Mouse (Mus musculus) limb, embryonic 15.5 days (tissue): ENCODE data around the gene Cpne7. TPM values are rescaled to one million over a fixed set of nuclear protein-coding genes. Genes with fewer than 3 reads are reported as not detected.
"Not testable (repeated sequence)": the region's sequence is repeated elsewhere in the genome, so short reads cannot be mapped to it uniquely, and the experiment has no call there.

Experiments
- ATAC-seq: fragments of 200-750 bp; cut with Nextera tagmentation; 2 replicates; pipeline ENCODE4 v1.8.0; 2017; ENCODE audit warnings: low read depth, moderate TSS enrichment; ENCODE audit not compliant: insufficient number of reproducible peaks, low FRiP score, low TSS enrichment
- H3K27ac ChIP-seq: fragments of 300-500 bp; sonication (generic); 2 replicates; pipeline ENCODE4 v1.5.1; 2015; ENCODE audit warnings: moderate library complexity, mild to moderate bottlenecking, inconsistent platforms
- H3K27me3 ChIP-seq: fragments of 300-500 bp; sonication (generic); 2 replicates; pipeline ENCODE4 v1.6.1; 2015; ENCODE audit warnings: inconsistent platforms
- H3K36me3 ChIP-seq: fragments of 300-500 bp; sonication (generic); 2 replicates; pipeline ENCODE4 v1.6.1; 2015; ENCODE audit warnings: inconsistent platforms
- H3K4me1 ChIP-seq: fragments of 300-500 bp; sonication (generic); 2 replicates; pipeline ENCODE4 v1.6.1; 2015; ENCODE audit warnings: inconsistent platforms
- H3K4me2 ChIP-seq: fragments of 300-500 bp; sonication (generic); 2 replicates; pipeline ENCODE4 v1.6.1; 2015; ENCODE audit warnings: mild to moderate bottlenecking, inconsistent platforms
- H3K4me3 ChIP-seq: fragments of 300-500 bp; sonication (generic); 2 replicates; pipeline ENCODE4 v1.5.1; 2015; ENCODE audit warnings: mild to moderate bottlenecking, inconsistent platforms
- H3K9ac ChIP-seq: fragments of 300-500 bp; sonication (generic); 2 replicates; pipeline ENCODE4 v1.6.1; 2015; ENCODE audit warnings: inconsistent platforms
- H3K9me3 ChIP-seq: fragments of 300-500 bp; sonication (generic); 2 replicates; pipeline ENCODE4 v1.6.1; 2016; ENCODE audit warnings: inconsistent platforms
- WGBS: fragments of 180-500 bp; shearing (Covaris S2); methylation state at CpG from one replicate; pipeline ENCODE4 v1.1.7; 2015; 5-methylcytosine and 5-hydroxymethylcytosine counted together
- polyA plus RNA-seq: library from polyadenylated mRNA; unstranded; fragments of >200 nt; fragmentation: Nextera tagmentation; extraction: Ambion mirVana; gene quantifications from 2 replicates; pipeline ENCODE4 v1.2.1, GENCODE M21; 2015

Gene Cpne7
- polyA plus RNA-seq, 1 experiment from 2014 or later = 0.84 TPM

DNA sequence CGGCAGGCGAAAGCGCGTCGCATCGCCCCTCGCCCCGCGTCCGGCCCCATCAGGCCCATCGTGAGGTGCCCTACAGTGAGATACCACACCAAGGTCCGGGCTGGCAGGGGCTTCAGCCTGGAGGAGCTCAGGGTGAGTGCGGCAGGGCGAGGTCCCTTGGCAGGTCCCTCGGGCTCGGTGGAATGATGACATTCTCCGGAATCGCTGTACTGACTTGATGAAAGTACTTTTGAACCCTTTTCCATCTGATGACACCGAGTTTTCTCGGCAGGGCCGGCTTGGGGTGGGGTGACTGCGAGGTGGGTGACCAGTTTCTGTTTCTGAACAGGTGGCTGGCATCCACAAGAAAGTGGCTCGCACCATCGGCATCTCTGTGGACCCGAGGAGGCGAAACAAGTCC lies 14.3 kb upstream of the Cpne7 start:
- Histone ChIP-seq H3K27ac (peak overlapping the region; percentile 96), H3K4me2 (peak overlapping the region; percentile 81), H3K9ac (peak overlapping the region; percentile 90), H3K4me3 (peak overlapping the region; percentile 67), H3K36me3 (peaks cover 35% of the 10 kb centered on the region), H3K4me1 (peaks cover 17% of the 10 kb centered on the region)
- ATAC-seq, H3K9me3 ChIP-seq, H3K27me3 ChIP-seq: not testable (repeated sequence)
- 6% methylated on average over 26 of the region's 26 CpGs for WGBS

DNA sequence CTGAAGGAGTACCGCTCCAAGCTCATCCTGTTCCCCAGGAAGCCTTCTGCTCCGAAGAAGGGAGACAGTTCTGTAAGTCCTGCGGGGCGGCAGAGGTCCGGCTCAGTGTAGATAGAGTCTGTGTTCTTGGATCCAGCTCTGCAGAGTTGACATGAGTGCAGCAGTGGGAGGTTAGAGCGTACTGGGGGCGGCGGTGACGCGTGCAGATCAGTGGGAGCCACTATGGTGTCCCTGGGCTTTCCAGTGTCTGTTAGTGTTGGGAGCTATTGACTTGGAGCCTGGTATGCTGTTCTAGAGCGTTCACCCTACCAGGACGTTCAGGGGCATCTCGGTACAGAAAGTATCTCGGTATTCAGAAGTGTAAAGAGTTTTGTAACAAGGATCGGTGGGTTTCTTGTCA lies 13.9 kb upstream of the Cpne7 start:
- H3K4me2 ChIP-seq = peak overlapping the region; percentile 81
- ATAC-seq = no peak
- H3K4me1 ChIP-seq = peaks cover 17% of the 10 kb centered on the region

GRCm38 (mm10) chr8:123104046-123104767 lies 13.0 kb upstream of the Cpne7 start:
- Histone ChIP-seq H3K27ac (peak overlapping the region; percentile 96), H3K36me3 (peaks cover 27% of the 10 kb centered on the region), H3K9ac (no peak overlapping the region), H3K9me3 (no peaks in the 10 kb centered on the region), H3K4me3 (peak overlapping the region; percentile 67), H3K27me3 (no peaks in the 10 kb centered on the region), H3K4me1 (peaks cover 17% of the 10 kb centered on the region), H3K4me2 (peak overlapping the region; percentile 81)
- no peak for ATAC-seq
- 73% methylated on average over 6 of the region's 6 CpGs for WGBS

More for the DNA sequence above, 13.9 kb upstream of the Cpne7 start:
- H3K27ac ChIP-seq = peak overlapping the region; percentile 96
- peak overlapping the region; percentile 67 for H3K4me3 ChIP-seq
- H3K27me3 ChIP-seq = no peaks in the 10 kb centered on the region
- no peaks in the 10 kb centered on the region for H3K9me3 ChIP-seq
- H3K9ac ChIP-seq = peak overlapping the region; percentile 90
- WGBS = 15% methylated on average over 15 of the region's 15 CpGs
- peaks cover 31% of the 10 kb centered on the region for H3K36me3 ChIP-seq

DNA sequence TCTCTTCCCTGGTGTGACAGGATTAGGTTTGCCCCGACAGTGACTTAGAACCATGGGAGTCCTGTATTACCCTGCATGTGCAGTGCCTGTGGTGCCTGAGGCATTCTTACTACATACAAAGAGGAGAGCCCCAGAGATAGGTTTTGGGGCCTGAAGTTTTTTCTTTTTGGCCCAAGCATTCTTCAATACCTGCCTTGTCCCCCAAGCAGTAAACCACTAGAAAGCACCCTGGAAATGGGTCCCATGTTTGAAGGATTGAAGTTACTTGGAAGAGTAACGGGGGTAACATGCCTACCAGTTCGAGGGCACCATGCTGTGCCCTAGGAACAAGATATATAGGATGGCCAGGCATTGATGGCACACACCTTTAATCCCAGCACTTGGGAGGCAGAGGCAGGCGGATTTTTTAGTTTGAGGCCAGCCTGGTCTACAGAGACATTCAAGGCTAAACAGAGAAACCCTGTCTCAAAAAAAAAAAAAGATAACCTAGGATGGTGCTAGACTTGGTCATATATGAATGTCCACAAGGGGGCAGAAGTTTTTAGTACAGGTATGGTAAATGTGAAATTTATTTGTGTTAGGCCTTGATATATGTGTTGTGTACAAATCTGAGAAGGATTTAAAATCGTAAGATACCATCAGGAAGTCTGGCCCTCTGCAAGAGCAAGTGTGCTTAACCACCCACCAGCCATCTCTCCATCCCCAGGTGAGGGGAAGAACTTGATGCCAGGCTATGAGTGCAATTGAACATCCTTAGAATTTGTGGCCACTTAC lies 11.4 kb upstream of the Cpne7 start:
- no peak overlapping the region for H3K4me3 ChIP-seq
- no peak for ATAC-seq
- H3K9me3 ChIP-seq = no peaks in the 10 kb centered on the region
- peaks cover 17% of the 10 kb centered on the region for H3K4me1 ChIP-seq
- H3K9ac ChIP-seq = no peak overlapping the region
- H3K27me3 ChIP-seq = no peaks in the 10 kb centered on the region
- WGBS = 70% methylated on average over 5 of the region's 5 CpGs
- peaks cover 27% of the 10 kb centered on the region for H3K36me3 ChIP-seq
- H3K27ac ChIP-seq = no peak overlapping the region
- no peak overlapping the region for H3K4me2 ChIP-seq

GRCm38 (mm10) chr8:123106531-123106930 lies 10.6 kb upstream of the Cpne7 start:
- Histone ChIP-seq H3K27me3 (no peaks in the 10 kb centered on the region), H3K4me1 (peaks cover 16% of the 10 kb centered on the region), H3K9ac (no peak overlapping the region), H3K4me2 (no peak overlapping the region), H3K9me3 (no peaks in the 10 kb centered on the region), H3K36me3 (peaks cover 27% of the 10 kb centered on the region), H3K27ac (no peak overlapping the region), H3K4me3 (no peak overlapping the region)
- WGBS = 46% methylated on average over 2 of the region's 2 CpGs
- no peak for ATAC-seq

GRCm38 (mm10) chr8:123108010-123108409 lies 9.2 kb upstream of the Cpne7 start:
- H3K9ac ChIP-seq = no peak overlapping the region
- WGBS = 75% methylated on average over 1 of the region's 1 CpGs
- no peaks in the 10 kb centered on the region for H3K9me3 ChIP-seq
- H3K4me3 ChIP-seq = no peak overlapping the region
- H3K27ac ChIP-seq = no peak overlapping the region
- no peaks in the 10 kb centered on the region for H3K27me3 ChIP-seq
- H3K4me2 ChIP-seq = no peak overlapping the region
- ATAC-seq = no peak
- H3K36me3 ChIP-seq = peaks cover 27% of the 10 kb centered on the region
- H3K4me1 ChIP-seq = peaks cover 13% of the 10 kb centered on the region

GRCm38 (mm10) chr8:123108953-123109352 lies 8.2 kb upstream of the Cpne7 start:
- peaks cover 19% of the 10 kb centered on the region for H3K36me3 ChIP-seq
- no peak overlapping the region for H3K4me2 ChIP-seq
- H3K4me1 ChIP-seq = peaks cover 5% of the 10 kb centered on the region
- H3K9me3 ChIP-seq = no peaks in the 10 kb centered on the region
- H3K9ac ChIP-seq = no peak overlapping the region
- WGBS = 82% methylated on average over 5 of the region's 5 CpGs
- no peaks in the 10 kb centered on the region for H3K27me3 ChIP-seq
- ATAC-seq = no peak
- no peak overlapping the region for H3K27ac ChIP-seq
- H3K4me3 ChIP-seq = no peak overlapping the region

- ATAC-seq = peak; percentile 35; the same call in 1 of the 2 replicates
- Histone ChIP-seq H3K27me3 (peaks cover 2% of the 10 kb centered on the region), H3K9ac (no peak overlapping the region), H3K27ac (no peak overlapping the region), H3K4me2 (no peak overlapping the region), H3K36me3 (peaks cover 2% of the 10 kb centered on the region), H3K4me1 (no peaks in the 10 kb centered on the region), H3K9me3 (no peaks in the 10 kb centered on the region), H3K4me3 (no peak overlapping the region)
- WGBS = 10% methylated on average over 4 of the region's 4 CpGs
Measured at GRCm38 (mm10) chr8:123110649-123111048, 6.5 kb upstream of the Cpne7 start.

- no peak overlapping the region for H3K27ac ChIP-seq
- no peak for ATAC-seq
- H3K27me3 ChIP-seq = peaks cover 24% of the 10 kb centered on the region
- H3K9me3 ChIP-seq = no peaks in the 10 kb centered on the region
- H3K4me2 ChIP-seq = no peak overlapping the region
- 63% methylated on average over 9 of the region's 9 CpGs for WGBS
- H3K4me3 ChIP-seq = no peak overlapping the region
- no peak overlapping the region for H3K9ac ChIP-seq
- H3K36me3 ChIP-seq = no peaks in the 10 kb centered on the region
- peaks cover 15% of the 10 kb centered on the region for H3K4me1 ChIP-seq
Measured at GRCm38 (mm10) chr8:123112892-123113291, 4.3 kb upstream of the Cpne7 start.

- 50% methylated on average over 2 of the region's 2 CpGs for WGBS
- Histone ChIP-seq H3K4me3 (no peak overlapping the region), H3K27me3 (peaks cover 35% of the 10 kb centered on the region), H3K4me2 (no peak overlapping the region), H3K27ac (no peak overlapping the region), H3K9me3 (no peaks in the 10 kb centered on the region), H3K36me3 (no peaks in the 10 kb centered on the region), H3K9ac (no peak overlapping the region), H3K4me1 (peaks cover 18% of the 10 kb centered on the region)
- no peak for ATAC-seq
Measured at GRCm38 (mm10) chr8:123113908-123114469, 3.2 kb upstream of the Cpne7 start.

- Histone ChIP-seq H3K27ac (no peak overlapping the region), H3K4me1 (peaks cover 18% of the 10 kb centered on the region), H3K4me2 (no peak overlapping the region), H3K9ac (no peak overlapping the region), H3K36me3 (no peaks in the 10 kb centered on the region), H3K9me3 (no peaks in the 10 kb centered on the region), H3K4me3 (no peak overlapping the region), H3K27me3 (peaks cover 39% of the 10 kb centered on the region)
- no peak for ATAC-seq
- WGBS = 62% methylated on average over 3 of the region's 3 CpGs
Measured at GRCm38 (mm10) chr8:123114644-123115043, 2.5 kb upstream of the Cpne7 start.

DNA sequence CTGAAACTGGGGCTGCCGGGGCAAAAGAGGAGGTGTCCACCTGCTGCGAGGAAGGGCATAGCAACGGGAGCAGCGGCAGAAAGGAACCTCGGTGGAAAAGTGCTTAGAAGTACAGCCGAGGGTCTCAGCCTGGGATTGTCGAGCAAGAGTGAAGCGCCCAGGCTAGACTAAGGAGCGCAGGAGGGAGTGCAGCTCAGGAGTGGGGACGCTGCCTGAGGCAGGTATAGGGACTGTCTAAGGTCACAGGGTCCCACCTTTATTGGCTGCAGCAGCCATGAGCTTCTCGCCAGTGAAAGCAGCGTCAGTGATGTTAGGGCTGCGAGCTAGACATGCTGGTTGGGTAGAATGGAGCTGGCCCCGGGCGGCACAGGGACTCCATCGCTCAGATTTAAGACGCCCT lies 570 bp downstream of the Cpne7 start:
- WGBS = 4% methylated on average over 17 of the region's 17 CpGs

More for the DNA sequence above, 570 bp downstream of the Cpne7 start:
- H3K27ac ChIP-seq = no peak overlapping the region
- no peak overlapping the region for H3K9ac ChIP-seq
- peak overlapping the region; percentile 45 for H3K4me3 ChIP-seq
- no peak for ATAC-seq
- H3K36me3 ChIP-seq = no peaks in the 10 kb centered on the region
- peaks cover 39% of the 10 kb centered on the region for H3K27me3 ChIP-seq
- peak overlapping the region; percentile 91 for H3K4me2 ChIP-seq
- H3K4me1 ChIP-seq = peaks cover 18% of the 10 kb centered on the region
- no peaks in the 10 kb centered on the region for H3K9me3 ChIP-seq
